Mouse (Mus musculus) monocyte, adult 2 months (primary cell): ENCODE measurements around the gene Rasl12.

Source experiments
- DNase-seq, 2 experiments: peaks; one replicate each; pipeline ENCODE4 v3.0.0; 2022; ENCODE audit warnings: low spot score in 2 of 2, low read depth in 1 of 2

Gene Rasl12

GRCm38 (mm10) chr9:65398279-65398678 is at the start of gene Rasl12:
Rasl12 (plus strand) TSS chr9:65398506.
- no peak for DNase-seq

- no peak for DNase-seq
Measured at GRCm38 (mm10) chr9:65353251-65353650, 45.1 kb upstream of the Rasl12 start.

DNA sequence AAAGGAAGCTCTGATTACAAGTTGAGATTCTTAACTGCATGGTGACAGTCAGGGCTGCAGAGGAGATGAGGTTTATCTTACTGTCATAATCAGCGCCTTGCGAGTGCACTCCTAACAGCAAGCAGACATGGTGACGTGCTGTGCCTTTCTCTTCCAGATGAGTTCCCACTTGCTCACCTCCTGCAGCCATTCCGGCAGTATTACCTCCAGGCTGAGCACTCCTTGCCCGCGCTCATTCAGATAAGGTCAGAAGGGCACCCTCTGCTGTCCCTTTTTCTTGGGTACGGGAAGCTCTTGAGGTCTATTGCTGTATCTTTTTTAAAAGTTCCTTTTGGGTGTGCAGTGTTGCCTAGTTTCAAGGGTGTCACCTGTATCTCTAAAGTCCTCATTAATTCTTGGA is 41.7 kb upstream of the Rasl12 start:
- DNase-seq: no peak

DNA sequence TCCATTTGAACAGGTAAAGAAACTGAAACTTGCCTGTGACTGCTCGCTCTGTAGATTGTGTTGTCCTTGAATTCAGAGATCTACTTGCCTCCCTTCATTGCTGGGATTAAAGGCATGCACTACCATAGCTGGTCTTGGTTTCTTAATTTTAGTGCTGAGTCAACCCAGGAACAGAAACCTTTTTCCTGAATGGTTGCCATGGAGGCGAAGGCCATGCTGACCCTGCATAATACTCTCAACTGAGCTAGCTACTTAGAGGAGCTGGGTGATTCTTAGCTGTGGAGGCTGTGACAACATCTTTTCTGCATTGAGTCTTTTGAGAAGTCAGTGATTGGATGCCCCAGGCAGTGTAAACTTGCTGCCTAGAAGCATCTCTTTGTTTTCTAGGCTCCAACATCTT is 41.3 kb upstream of the Rasl12 start:
- no peak for DNase-seq

- no peak for DNase-seq
Measured at GRCm38 (mm10) chr9:65358956-65359480, 39.3 kb upstream of the Rasl12 start.

DNA sequence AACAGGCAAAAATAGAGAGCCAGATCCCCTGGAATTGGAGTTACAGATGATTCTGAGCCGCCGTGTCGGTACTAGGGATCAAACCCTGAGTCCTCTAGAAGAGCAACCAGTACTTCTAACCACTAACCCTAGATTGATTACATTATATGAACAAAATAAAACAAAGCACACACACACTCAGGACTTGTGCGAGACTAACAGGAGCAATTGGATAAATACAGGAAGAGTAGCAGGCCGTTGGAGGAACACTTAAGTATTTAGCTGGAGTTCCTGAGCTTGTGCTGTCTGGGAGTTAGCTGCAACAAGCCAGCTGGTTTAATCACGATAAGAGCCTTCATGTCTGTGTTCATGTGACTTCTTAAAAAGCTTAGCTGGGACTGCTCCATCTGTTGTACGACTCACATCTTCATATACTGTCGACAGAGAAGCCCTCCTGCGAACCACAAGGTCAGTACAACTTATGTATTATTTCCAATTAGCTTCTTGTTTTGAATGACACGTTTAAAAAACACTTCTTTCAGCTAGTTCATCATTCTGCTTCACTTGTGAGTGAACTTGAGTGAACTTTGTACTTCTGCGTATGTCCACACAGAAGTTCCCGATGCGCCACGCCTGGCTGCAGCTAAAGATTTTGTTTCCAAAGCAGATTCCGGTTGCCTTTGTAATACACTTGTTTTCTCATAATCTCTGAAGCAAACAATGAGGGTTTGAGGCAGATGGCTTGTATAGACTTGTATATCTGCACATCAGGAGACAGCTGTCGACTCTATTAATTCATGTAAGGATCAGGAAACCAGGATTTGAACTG is 37.5 kb upstream of the Rasl12 start, which contains the start of gene Ubap1l:
Gene Ubap1l (plus strand): TSS at position 401 of the 808 bp plus-strand sequence.
- DNase-seq: no peak

DNA sequence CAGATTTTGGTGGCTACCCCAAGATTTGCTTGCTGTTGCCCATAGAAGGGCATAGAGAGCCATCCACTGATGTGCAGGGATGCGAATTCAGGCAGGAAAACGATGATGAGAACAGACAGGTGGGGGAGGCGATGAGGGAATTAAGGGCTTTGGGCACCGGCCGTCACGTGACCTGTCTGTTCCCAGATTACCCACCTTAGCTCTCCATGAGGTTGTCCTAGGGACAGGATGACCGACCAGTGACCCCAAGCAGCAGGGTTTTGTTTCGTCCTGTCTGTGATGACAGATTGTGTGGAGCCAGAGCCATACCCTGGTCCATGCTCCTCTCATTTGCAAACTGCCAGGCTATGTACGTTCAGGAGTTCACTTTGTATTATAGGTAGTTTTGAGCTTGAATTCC is 34.6 kb upstream of the Rasl12 start:
- DNase-seq: no peak

- no peak for DNase-seq
Measured at GRCm38 (mm10) chr9:65365721-65366120, 32.6 kb upstream of the Rasl12 start.

DNA sequence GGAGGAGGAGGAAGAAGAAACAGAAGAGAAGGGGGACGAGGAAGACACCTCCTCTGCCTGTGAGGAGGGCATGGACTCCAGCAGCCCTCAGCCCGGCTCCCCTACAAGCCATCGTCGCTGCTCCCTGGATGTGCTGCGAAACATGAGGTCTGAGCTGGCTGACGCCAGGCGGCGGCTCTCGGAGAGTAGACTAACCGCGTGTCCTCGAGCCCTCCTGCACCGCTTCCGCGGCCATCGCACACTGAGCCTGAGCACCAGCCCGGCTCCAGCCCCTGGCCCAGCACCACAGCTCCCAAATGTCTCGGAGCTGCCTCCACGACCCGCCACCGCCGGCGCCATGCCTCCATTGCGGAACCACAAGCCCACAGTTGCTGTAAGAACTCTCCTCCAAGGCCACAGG is 26.6 kb upstream of the Rasl12 start:
- DNase-seq: no peak

GRCm38 (mm10) chr9:65372449-65372848 is 25.9 kb upstream of the Rasl12 start:
- DNase-seq: no peak

DNA sequence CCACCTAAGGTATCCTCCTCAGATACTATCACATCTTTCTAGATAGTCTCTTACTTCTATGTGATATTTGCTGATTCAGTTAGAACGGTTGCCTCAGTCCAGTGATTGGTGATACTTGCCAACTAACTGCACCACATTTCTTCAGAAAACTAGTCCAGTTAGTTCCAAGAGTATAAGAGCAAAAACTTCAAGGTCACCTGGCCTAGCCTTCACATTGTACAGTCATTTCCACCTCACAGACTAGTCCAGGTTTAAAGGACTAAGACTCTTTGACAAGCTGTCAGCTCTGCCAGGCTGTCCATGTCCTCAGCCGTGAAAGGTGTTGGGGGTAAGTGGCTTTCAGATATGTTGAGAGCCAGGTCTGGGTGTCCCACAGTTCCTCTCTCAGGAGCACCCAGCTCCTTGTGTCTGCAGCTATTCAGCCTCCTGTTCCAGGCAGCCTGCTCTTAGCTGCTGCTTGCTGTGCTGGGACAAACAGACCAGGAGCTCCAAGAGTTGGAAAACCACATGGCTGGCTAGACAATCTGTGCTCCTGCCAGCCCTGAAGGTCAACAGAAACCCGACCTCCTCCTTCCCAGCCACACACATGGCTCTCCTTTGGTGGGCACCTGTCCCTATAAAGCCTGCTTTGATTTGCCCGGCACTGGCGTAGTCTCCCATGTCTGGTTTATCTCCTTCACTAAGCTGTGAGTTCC is 23.7 kb upstream of the Rasl12 start:
- DNase-seq: no peak

DNA sequence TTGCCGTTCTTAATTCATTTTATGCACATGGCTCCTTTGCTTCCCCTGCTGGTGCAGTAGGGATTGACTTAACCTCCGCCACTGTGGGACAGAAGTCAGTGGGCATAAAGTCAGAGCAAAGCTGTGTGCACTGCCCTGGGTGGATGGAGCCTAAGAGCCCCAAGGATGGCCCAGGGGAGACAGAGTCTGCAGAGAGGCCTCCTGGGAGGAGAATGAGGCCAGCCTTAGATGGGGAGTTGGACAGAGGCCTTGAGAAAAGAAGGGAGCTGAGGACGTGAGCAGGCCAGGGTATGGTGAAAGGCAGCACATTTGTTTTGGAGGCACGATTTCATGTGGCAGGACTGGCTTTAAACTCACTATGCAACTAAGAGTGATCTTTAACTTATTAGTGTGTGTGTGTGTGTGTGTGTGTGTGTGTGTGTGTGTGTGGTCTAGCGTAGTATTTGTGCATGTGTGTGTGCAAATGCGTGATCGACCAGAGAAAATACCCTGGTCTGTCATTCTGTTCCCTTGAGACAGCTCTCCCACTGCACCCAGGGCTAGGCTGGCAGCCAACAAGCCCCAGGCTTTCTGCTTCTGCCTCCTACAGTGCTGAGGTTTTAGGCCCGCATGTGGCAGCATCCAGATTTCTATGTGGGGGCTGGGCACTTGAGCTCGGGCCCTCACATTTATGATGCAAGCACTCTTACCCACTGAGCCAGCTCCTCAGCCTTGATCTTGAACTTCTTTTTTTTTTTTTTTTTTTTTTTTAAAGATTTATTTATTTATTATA is 23.0 kb upstream of the Rasl12 start:
- DNase-seq: no peak

DNA sequence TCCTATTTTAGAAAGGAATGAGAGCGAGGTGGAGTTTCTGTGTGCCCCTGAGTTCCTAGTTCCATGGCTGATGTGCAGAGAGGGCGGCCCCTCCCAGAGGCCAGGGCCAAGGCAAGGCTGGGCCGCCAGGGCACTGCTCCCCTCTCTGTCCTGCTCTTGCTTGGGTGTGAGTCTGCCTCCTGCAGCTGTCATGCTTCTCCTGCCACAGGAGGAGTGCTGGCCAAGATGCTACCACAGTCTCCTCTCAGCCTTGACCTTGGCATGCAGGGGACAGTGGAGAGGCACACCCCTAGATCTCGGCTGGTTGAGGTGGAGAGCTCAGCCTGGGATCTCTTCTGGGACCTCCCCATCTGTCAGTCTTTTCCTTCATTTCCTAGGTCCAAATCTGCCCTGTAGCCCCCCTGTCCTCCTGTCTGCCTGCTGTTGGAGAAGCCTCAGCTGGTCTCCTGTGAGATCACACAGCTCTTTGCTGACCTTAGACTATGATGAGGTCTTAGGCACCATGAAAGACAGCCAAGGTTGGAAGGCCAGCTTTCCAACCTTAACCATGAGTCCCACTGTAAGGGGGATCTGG is 17.2 kb upstream of the Rasl12 start:
- no peak for DNase-seq

DNA sequence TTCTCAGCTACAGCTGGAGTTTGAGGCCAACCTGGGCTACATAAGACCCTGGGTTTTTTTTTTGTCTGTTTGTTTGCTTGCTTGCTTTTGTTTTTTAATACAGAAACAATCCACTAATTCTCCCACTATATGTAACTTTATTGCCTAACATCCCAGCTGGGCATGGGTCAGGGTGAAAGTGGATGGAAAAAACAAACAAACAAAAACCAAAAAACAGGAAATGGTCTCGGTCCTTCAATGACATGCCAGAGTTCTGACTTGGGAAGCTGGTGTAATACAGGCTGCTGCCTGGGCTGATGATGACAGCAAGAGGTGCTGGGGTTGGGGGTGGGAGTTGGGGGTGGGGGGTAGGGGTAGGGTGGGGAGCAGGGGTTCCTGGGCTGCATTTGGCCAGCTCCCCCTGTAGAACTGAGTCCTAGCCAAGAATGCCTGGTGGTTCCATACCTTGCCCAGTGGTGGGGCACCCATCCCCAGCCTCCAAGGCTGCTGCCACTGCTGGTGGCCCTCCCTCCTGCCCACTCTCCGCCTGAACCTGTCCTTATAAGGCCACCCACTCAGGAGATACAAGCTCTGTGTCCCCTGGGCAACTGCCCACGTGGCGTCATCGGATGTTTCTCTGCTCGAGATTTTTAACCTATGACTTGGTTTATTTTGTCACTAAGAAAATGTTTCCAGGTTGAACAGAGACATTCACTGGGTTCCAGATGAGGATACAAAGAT is 16.1 kb upstream of the Rasl12 start:
- no peak for DNase-seq

DNA sequence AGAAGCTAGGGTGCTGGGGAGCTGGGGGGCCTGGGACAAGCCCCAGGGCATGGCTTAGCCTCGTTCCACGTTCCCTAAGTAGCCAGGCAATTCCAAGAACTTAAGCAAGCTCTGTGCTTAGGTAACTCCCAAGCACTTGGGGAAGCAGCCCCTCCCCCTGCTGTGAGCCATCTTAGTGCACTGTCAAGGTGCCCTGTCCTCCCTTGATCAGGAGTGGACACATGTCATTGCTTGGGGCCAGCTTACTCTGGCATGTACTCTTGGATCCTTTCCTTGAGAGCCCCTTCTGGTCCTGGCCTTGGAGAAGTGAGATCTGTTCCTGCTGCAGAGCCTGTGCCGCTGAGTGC is 15.6 kb upstream of the Rasl12 start:
- no peak for DNase-seq

DNA sequence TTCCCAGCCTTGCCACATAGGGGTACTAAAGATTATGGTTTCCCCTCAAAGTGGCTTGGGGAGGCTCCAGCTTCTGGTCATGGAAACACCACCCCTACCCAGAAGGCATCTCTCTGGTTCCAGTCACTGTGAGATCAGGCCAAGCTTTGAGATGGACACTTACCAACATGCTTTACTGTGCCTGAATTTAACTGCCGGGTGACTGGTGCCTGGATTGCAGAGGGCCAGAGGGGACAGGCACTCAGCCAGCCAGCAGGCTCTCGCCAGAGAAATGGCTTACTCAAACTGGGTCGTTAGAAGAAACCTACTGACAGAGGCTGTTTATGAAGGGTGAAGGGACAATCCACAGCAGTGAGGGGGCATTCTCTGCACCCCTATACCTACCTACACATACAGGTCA is 14.0 kb upstream of the Rasl12 start:
- no peak for DNase-seq

DNA sequence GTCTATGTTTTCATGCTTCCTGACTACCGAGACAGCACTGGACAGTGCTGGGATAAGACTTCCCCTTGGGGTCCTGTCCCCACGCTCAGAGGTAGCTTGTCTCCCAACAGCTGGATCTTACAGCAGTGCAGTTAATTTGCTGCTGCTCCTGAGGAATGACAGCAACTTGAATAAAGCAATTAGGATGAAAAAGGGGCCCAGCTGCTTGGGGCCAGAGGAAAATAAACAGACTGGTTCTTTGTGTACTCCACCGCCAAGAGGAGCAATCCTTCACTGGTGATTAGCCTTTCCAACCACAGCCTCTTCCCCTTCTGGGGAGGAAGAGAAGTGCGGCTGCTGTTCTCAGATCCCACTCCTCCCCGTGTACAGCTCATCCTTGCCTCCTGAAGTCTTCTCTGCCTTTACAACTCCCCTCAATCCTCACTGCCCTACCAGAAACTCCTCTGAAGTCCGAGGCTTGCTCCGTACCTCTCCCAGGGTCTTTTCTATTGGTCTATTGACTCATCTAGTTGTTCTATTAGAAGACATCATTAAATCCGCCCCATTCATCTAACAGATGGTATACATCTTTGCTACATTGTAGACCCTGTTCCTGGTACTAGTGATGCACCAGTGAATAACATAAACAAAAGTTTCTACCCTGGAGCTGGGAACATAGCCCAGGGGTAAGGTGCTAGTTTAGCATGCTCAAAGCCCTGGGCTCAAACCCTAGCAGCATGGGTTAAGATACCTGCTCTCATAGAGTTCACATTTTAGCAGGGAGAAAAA is 11.7 kb upstream of the Rasl12 start:
- no peak for DNase-seq

DNA sequence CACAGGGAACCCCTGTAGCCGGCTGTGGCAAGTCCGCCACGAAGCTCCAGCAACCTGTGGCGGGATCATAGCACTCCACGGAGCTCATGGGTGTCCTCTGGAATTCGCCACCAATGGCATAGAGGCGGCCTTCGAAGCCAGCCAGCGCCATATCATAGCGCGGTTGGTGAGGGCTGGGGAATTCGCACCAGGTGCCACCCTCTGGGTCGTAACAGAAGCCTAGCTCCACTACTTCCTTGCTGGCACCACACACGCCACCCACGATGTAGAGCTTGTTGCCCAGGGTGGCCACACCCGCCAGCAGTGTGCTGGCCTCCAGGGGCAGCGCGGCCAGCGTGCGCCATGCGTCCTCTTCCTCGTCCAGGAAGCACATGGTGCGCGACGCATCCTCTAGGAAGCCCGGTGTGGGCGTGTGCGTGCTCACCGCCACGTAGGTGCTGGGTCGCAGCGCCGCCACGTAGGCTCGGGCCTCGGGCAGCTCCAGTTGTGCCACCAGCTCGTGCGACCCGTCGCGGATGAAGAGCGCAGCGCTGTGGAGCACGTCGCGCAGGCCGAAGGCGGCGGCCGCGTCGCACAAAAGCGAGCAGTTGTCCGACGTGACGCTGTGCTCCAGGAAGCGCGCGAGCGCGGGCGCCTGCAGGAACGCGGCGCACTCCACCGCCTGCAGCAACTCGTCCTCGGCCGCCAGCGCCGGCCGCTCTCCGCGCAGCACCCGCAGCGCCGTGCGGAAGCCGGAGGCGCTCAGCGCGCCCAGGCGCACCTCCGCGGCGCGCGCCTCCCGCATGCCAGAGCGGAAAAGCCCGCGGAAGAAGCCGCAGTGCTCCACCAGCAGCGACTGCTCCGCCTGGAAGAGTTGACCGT is 7.3 kb upstream of the Rasl12 start:
- DNase-seq: no peak

DNA sequence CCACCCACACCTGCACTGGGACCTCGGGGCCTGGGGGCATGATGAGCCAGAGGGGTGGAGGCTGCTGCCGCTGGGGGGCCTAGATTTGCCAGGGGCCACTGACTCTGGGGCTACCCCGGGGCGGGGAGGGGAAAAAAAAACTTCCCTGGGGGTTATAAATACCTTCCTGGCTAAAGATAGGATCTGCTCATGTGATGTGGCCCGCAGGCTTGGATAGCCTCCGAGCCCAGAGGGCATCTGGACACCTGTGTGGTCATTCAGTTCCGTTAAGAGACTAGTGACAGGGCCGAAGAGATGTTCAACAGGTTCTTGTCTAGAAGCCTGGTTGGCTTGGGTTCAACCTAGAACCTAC is 6.7 kb upstream of the Rasl12 start, which contains the start of gene Kbtbd13:
Gene Kbtbd13 (minus strand): TSS at position 40 of the 352 bp plus-strand sequence.
- no peak for DNase-seq
